Mouse (Mus musculus) bone marrow, adult 2 months (tissue): ENCODE results near the gene Olfr1352.

Experiments
- CTCF ChIP-seq: fragments of 200-500 bp; IDR thresholded peaks from 2 replicates; pipeline ENCODE4 v1.5.1; 2011; ENCODE audit warnings: low read length, control low read depth; ENCODE audit not compliant: control insufficient read depth, insufficient read depth
- POLR2A ChIP-seq: fragments of 200-500 bp; IDR thresholded peaks from 2 replicates; pipeline ENCODE4 v1.6.1; 2011; ENCODE audit warnings: low read depth, mild to moderate bottlenecking, control low read depth, low read length, borderline replicate concordance; ENCODE audit not compliant: control insufficient read depth

DNA sequence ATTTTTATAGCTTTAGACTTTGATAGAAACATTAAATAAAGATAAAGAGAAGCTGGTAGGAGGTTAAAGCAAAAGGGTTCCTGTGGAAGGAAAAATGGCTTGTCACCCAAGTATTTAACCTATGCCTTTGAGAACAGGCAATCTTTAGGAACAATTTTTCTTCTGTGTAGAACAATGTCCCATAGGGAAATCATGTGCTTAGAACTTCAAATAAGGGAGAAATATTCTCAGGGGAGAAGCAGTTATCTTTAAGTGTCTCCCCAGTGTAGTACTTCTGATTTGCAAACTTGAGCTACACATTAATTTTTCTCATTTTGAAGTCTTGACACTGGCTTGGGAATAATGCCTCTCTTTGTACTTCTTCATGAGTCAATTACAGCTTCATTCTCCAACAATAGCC, 47.6 kb downstream of the Olfr1352 start, which contains the start of gene Olfr57:
- no peak for TF ChIP-seq POLR2A
- no peak for TF ChIP-seq CTCF
